Mouse (Mus musculus) CH12F3 (cell line): ENCODE data around the gene Ush1g.

ENCODE experiments used
- in situ Hi-C: fragments of 300-500 bp; cut with MboI; formaldehyde crosslinking; loops from 2 replicates; pipeline ENCODE4 v1.14.3; 2020; ENCODE audit warnings: low sequenced_read_pairs

Gene Ush1g

GRCm38 (mm10) chr11:115271481-115271880, 50.4 kb downstream of the Ush1g start:
- in situ Hi-C loops = loop anchor here (10.0 kb wide), 1 partner anchor 67 kb away; no protein-coding TSS in a partner anchor

GRCm38 (mm10) chr11:115271052-115271451, 50.8 kb downstream of the Ush1g start:
- in situ Hi-C loops = loop anchor here (10.0 kb wide), 1 partner anchor 66 kb away; no protein-coding TSS in a partner anchor

- in situ Hi-C loops = loop anchor here (10.0 kb wide), 1 partner anchor 66 kb away; no protein-coding TSS in a partner anchor
Observed at GRCm38 (mm10) chr11:115270148-115270861, 51.5 kb downstream of the Ush1g start.

- in situ Hi-C loops = loop anchor here (10.0 kb wide), 1 partner anchor 65 kb away; no protein-coding TSS in a partner anchor
Observed at GRCm38 (mm10) chr11:115269330-115270066, 52.3 kb downstream of the Ush1g start.

GRCm38 (mm10) chr11:115267958-115268357, 53.9 kb downstream of the Ush1g start:
- in situ Hi-C loops = no loop called here

GRCm38 (mm10) chr11:115267061-115267883, 54.6 kb downstream of the Ush1g start, which contains the start of gene Grin2c:
Gene Grin2c, minus strand, starts transcription at chr11:115267243.
- in situ Hi-C loops = no loop called here

- in situ Hi-C loops = no loop called here
Observed at GRCm38 (mm10) chr11:115266400-115266778, 55.5 kb downstream of the Ush1g start.

- in situ Hi-C loops = no loop called here
Observed at GRCm38 (mm10) chr11:115265771-115266399, 56.0 kb downstream of the Ush1g start.
